Mouse (Mus musculus) small intestine, adult 2 months (tissue): ENCODE data around the gene Eng. TPM values are rescaled to one million over a fixed set of nuclear protein-coding genes. Genes with fewer than 3 reads are reported as not detected.

Experiments
- H3K27ac ChIP-seq: fragments of 200-500 bp; 2 replicates; pipeline ENCODE4 v1.5.1; 2012; ENCODE audit warnings: low read depth, low read length, control low read depth, inconsistent platforms; ENCODE audit not compliant: insufficient read depth
- H3K27me3 ChIP-seq: fragments of 200-500 bp; 2 replicates; pipeline ENCODE4 v1.6.1; 2012; ENCODE audit warnings: mild to moderate bottlenecking, moderate library complexity, low read length, inconsistent platforms; ENCODE audit not compliant: control insufficient read depth, insufficient read depth
- H3K36me3 ChIP-seq: fragments of 200-500 bp; 2 replicates; pipeline ENCODE4 v1.6.1; 2012; ENCODE audit warnings: mild to moderate bottlenecking, low read length, control low read depth, inconsistent platforms; ENCODE audit not compliant: control insufficient read depth, insufficient read depth
- H3K4me1 ChIP-seq: fragments of 200-500 bp; 2 replicates; pipeline ENCODE4 v1.6.1; 2012; ENCODE audit warnings: low read length, inconsistent platforms, mixed read lengths; ENCODE audit not compliant: control insufficient read depth, insufficient read depth, insufficient read length
- H3K4me3 ChIP-seq: fragments of 200-500 bp; 2 replicates; pipeline ENCODE4 v1.5.1; 2012; ENCODE audit warnings: low read depth, mild to moderate bottlenecking, control low read depth, inconsistent platforms, low read length, moderate library complexity
- CTCF ChIP-seq: fragments of 200-500 bp; IDR thresholded peaks from 2 replicates; pipeline ENCODE4 v1.5.1; 2012; ENCODE audit warnings: low read depth, mild to moderate bottlenecking, control low read depth, inconsistent platforms, low read length, moderate library complexity, mixed read lengths; ENCODE audit not compliant: insufficient replicate concordance, insufficient read length; ENCODE audit errors: extremely low read depth
- POLR2A ChIP-seq: fragments of 200-500 bp; IDR thresholded peaks from 2 replicates; pipeline ENCODE4 v1.6.1; 2012; ENCODE audit warnings: low read depth, mild to moderate bottlenecking, control low read depth, inconsistent platforms, low read length, moderate library complexity
- WGBS: fragments of 180-500 bp; shearing (Covaris S2); methylation state at CpG from one replicate; pipeline ENCODE4 v1.1.7; 2018; 5-methylcytosine and 5-hydroxymethylcytosine counted together
- polyA plus RNA-seq: library from polyadenylated mRNA; depleted of rRNA; stranded (reverse); fragments of >200 nt; gene quantifications from 2 replicates; pipeline ENCODE4 v1.2.3, GENCODE M21; 2012; rRNA removed

Eng gene
- polyA plus RNA-seq, 1 experiment: 54.4 TPM

GRCm38 (mm10) chr2:32727435-32727834 is 81.0 kb downstream of the Eng start:
- no peaks in the 10 kb centered on the region for H3K36me3 ChIP-seq
- no peak overlapping the region for H3K27ac ChIP-seq

GRCm38 (mm10) chr2:32728463-32728862 is 82.1 kb downstream of the Eng start:
- peaks cover 4% of the 10 kb centered on the region for H3K4me1 ChIP-seq
- H3K27ac ChIP-seq: no peak overlapping the region
- 55% methylated on average over 7 of the region's 7 CpGs for WGBS
- H3K36me3 ChIP-seq: no peaks in the 10 kb centered on the region
- TF ChIP-seq CTCF: no peak
- TF ChIP-seq POLR2A: no peak
- H3K4me3 ChIP-seq: peak overlapping the region; percentile 58
- H3K27me3 ChIP-seq: no peaks in the 10 kb centered on the region

More at GRCm38 (mm10) chr2:32727435-32727834, 81.0 kb downstream of the Eng start:
- peaks cover 4% of the 10 kb centered on the region for H3K4me1 ChIP-seq
- H3K27me3 ChIP-seq: no peaks in the 10 kb centered on the region
- peak overlapping the region; percentile 58 for H3K4me3 ChIP-seq
- 4% methylated on average over 16 of the region's 16 CpGs for WGBS
- TF ChIP-seq POLR2A: peak; percentile 30; the same call in 1 of the 2 replicates
- no peak for TF ChIP-seq CTCF

- Histone ChIP-seq H3K4me3 (no peak overlapping the region), H3K36me3 (no peaks in the 10 kb centered on the region), H3K27ac (no peak overlapping the region), H3K27me3 (no peaks in the 10 kb centered on the region), H3K4me1 (peaks cover 4% of the 10 kb centered on the region)
- 90% methylated on average over 4 of the region's 4 CpGs for whole genome bisulfite sequencing
- TF ChIP-seq CTCF (no peak), POLR2A (no peak)
Measured at GRCm38 (mm10) chr2:32729547-32729946, 83.2 kb downstream of the Eng start.

- peaks cover 2% of the 10 kb centered on the region for H3K4me1 ChIP-seq
- no peaks in the 10 kb centered on the region for H3K36me3 ChIP-seq
- WGBS: 56% methylated on average over 11 of the region's 11 CpGs
- no peak overlapping the region for H3K4me3 ChIP-seq
- H3K27ac ChIP-seq: no peak overlapping the region
- no peak for TF ChIP-seq CTCF
- TF ChIP-seq POLR2A: no peak
- no peaks in the 10 kb centered on the region for H3K27me3 ChIP-seq
Measured at GRCm38 (mm10) chr2:32730854-32731253, 84.5 kb downstream of the Eng start.

GRCm38 (mm10) chr2:32731911-32732310 is 85.5 kb downstream of the Eng start:
- no peak overlapping the region for H3K4me3 ChIP-seq
- H3K27ac ChIP-seq: no peak overlapping the region
- WGBS: 77% methylated on average over 4 of the region's 4 CpGs

More at GRCm38 (mm10) chr2:32731911-32732310, 85.5 kb downstream of the Eng start:
- Histone ChIP-seq H3K36me3 (no peaks in the 10 kb centered on the region), H3K4me1 (peaks cover 4% of the 10 kb centered on the region), H3K27me3 (no peaks in the 10 kb centered on the region)
- TF ChIP-seq POLR2A: no peak
- TF ChIP-seq CTCF: no peak

Other genes starting within 250 kb of the Eng start
- 2.4 and 4.4 TPM in 2 replicates for gene Naif1, start 196.1 kb upstream of the Eng start, polyA plus RNA-seq
- 12.5 and 27.0 TPM in 2 replicates for gene Slc25a25, start 195.2 kb upstream of the Eng start, polyA plus RNA-seq
- 55.2 and 96.2 TPM in 2 replicates for gene Fam102a, start 111.3 kb upstream of the Eng start, polyA plus RNA-seq
- gene Dpm2, start 75.7 kb upstream of the Eng start, polyA plus RNA-seq: 49.3 and 87.5 TPM in 2 replicates
- gene Pip5kl1, start 71.8 kb upstream of the Eng start, polyA plus RNA-seq: 0.15 and 0.25 TPM in 2 replicates
- not detected in 2 replicates for gene 9430097D07Rik, start 70.9 kb upstream of the Eng start, polyA plus RNA-seq
- gene St6galnac4, start 59.5 kb upstream of the Eng start, polyA plus RNA-seq: 9.1 and 9.6 TPM in 2 replicates
- gene St6galnac6, start 46.9 kb upstream of the Eng start, polyA plus RNA-seq: 12.5 and 18.2 TPM in 2 replicates
- gene Ak1, start 24.8 kb upstream of the Eng start, polyA plus RNA-seq: 3.4 and 3.7 TPM in 2 replicates
- gene Fpgs, start 57.5 kb downstream of the Eng start, polyA plus RNA-seq: 25.6 and 26.0 TPM in 2 replicates
- 41.9 and 89.9 TPM in 2 replicates for gene Cdk9, start 66.5 kb downstream of the Eng start, polyA plus RNA-seq
- gene Sh2d3c, start 74.5 kb downstream of the Eng start, polyA plus RNA-seq: 10.9 and 25.3 TPM in 2 replicates
- gene 6330409D20Rik, start 94.4 kb downstream of the Eng start, polyA plus RNA-seq: not detected in 2 replicates
- 86.2 and 133 TPM in 2 replicates for gene Tor2a, start 110.6 kb downstream of the Eng start, polyA plus RNA-seq
- 1.0 and 2.3 TPM in 2 replicates for gene Ttc16, start 129.0 kb downstream of the Eng start, polyA plus RNA-seq
- 28.4 and 65.8 TPM in 2 replicates for gene Ptrh1, start 129.2 kb downstream of the Eng start, polyA plus RNA-seq
- 0.06 TPM in 1 of 2 replicates, not detected in the other for gene Cfap157, start 137.8 kb downstream of the Eng start, polyA plus RNA-seq
- gene Stxbp1, start 200.7 kb downstream of the Eng start, polyA plus RNA-seq: 3.6 and 7.0 TPM in 2 replicates
- gene Fam129b, start 229.5 kb downstream of the Eng start, polyA plus RNA-seq: 19.4 and 27.2 TPM in 2 replicates